Mouse (Mus musculus): ENCODE data around the gene Ptpn14.

Gene Ptpn14

DNA sequence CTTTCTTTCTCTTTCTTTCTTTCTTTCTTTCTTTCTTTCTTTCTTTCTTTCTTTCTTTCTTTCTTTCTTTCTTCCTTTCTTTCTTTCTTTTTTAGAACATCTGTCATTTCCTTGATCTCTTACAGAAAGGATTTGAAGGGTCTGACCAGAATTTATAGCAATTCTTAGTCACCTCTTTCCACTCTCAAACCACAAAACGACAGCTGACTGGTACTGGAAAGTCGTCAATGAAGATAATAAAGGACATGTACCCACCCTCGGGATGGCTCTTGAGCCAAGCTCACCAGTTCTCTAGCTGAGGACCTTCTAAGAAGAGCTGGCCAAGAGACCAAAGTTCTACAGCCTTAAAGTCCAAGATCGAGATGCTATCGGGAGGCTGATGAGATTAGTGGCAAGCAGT lies 9.5 kb upstream of the Ptpn14 start:
- DNase-seq: no peak

DNA sequence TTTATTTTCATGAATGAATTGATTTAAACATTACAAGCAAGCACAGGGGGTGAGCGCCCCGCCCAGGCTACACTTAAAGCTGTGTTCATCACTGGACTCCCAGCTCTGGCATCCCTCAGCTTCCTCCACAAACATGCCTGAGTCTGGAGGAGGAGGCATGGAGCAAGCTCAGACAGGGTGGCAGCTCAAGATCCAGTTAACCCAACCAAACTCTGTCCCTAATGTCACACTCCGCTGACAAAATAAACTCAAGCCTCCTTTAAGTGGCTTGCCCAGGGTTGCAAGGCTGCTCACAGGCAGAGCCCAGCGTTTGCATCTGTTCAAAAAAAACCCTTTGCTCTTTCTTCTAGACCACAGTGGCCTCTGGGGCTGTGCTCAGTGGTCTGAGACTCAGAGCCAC lies 1.9 kb upstream of the Ptpn14 start:
- DNase-seq: peak; percentile 45 to 62

DNA sequence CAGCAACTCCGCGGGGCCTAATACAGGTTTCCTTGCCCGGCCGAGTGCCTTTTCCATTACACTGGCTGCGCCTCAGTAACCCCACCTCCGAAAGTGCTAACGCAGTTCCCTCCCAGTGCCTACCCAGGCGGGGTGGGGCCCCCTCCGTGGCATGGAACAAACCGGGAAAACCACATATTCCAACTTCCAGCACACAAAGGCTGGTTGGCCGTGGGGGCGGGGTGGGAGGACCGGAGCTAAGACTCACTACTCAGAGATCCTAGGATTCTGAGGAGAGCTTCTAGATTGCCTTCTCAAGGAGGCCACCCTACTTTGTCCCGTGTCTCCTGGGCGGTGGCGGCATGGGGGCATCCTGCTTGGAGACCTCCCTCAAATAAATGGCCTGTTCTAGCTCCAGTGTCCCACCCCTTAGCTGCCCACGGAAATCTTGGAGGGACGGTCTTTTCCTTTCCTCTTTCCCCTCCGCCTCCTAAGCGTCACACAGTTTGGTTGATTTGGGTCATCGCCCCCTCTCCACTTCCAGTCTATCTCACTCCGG lies 653 bp upstream of the Ptpn14 start:
- DNase-seq: peak; percentile 90 to 94

DNA sequence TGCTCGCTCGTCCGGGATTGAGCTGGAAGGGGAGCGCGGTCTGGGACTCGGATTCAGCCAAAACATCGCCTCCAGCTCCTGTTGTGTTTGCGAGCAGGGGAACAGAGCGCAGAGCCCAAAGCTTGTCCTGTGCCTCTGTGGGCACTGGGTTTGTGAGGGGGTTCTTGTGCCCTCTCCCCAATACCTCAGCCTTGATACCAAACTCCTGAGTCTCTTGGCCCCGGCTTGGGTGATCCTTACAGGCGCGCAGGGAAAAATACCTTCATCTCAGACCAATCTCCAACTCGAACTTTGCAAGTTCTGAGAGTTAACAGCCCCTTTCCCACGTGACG lies 682 bp downstream of the Ptpn14 start:
- no peak for DNase-seq

DNA sequence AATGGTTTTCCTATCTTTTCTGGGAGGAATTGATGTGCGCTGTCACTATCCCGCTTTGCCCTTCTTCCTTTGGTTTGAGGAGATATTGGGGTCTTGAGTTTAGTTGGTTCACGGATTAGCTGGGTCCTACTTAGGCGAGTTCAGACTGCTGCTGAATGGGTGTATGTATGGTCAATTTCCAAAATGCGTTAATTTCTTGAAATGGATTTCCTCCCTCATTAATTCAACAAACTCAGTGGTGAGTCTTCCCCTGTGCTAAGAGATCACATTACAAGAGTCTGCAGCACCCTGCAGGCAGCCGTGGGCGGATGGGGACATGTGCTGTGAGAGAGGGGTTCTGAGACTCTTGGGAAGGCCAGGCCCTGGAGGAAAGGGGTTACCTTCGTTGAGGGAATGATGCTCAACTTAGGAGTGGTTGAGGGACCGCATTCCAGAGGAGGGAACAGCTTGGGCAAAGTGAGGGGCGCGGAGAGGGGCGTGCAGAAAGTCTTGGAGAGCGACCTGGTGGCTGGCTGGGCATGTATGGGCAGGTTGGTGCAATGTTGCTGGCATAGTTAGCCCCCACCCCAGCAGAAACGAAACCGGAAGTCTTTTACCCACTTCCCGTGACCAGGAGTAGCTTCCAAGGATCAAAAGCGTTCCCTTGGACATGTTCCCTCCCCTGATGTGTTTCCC lies 1.2 kb downstream of the Ptpn14 start:
- DNase-seq: peak in 1 of 2 experiments; percentile 39

DNA sequence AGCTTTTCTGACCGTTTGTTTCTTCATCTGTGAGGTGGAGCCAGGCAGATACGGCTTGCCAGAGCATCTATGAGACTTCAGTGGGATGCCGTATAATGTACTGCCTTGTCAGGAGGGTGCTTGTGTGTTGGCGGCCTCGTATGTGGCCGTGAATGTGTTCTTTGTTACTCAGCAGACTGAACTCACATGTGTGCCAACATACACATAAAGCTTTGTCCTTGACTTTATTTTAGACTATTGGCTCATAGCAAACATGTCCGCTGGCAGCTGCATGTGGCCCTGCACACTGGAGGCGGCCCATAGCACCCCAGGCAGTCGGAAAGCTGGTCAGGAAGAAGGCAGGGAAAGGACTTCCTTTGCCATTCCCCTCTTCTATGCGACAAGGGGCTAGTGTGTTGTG lies 3.6 kb downstream of the Ptpn14 start:
- DNase-seq: peak in 1 of 2 experiments; percentile 16

DNA sequence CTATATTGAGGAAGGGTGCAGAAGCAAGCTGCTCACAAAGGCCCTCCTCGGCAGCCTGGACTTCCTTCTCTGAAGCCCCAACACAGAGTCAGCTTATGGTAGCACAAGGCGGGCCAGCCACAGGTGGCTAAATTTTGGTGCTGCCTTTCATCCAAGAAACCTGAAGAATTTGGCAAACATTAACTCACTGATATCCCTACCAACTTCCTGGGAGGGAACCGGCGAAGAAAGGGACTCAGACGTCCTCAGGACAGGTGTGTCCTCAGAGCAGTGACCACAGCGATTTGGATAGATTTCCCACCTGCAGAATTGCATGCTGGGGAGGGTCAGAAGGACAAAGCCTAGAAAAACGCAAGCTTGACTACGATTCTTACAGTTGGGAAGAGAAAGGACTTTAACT lies 4.1 kb downstream of the Ptpn14 start:
- peak in 1 of 2 experiments; percentile 27 for DNase-seq

DNA sequence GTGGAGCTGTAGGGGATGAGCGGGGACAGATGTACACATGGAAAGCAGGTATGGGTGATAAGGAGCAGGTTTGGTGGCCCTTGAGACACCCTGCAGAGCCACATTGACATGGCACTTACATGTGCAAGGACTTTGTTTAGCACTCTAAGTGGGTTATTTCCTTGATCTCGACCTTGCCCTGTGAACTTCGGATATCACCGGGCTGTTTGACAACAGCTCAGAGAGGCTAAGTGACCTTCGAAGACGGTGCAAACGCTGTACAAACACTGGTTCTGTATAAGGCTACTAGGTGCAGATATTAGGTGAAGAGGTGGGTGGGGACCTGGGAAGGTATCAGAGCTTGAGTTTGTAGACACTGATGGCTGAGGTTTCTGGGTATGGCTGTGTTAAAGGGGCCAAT lies 12.0 kb downstream of the Ptpn14 start:
- no peak for DNase-seq

DNA sequence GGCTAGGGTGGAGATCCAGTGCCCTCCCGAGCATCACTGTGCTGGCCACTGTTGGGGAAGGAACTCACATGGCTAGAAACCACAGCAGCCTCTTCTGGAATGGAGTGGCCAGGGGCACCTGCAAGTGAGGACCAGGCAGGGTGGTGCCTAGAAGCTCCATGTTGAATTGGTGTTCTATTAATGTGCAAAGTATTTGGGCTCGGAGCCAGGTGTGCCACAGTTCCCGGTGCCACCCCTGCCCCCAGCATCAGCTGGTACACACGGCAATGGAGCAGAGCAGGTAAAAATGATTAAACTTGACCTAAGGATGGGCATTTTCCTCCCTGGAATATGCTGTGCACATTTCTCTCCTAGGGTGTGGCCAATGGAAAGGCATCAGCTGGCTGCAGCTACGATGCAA lies 14.0 kb downstream of the Ptpn14 start:
- DNase-seq: peak in 1 of 2 experiments; percentile 51

DNA sequence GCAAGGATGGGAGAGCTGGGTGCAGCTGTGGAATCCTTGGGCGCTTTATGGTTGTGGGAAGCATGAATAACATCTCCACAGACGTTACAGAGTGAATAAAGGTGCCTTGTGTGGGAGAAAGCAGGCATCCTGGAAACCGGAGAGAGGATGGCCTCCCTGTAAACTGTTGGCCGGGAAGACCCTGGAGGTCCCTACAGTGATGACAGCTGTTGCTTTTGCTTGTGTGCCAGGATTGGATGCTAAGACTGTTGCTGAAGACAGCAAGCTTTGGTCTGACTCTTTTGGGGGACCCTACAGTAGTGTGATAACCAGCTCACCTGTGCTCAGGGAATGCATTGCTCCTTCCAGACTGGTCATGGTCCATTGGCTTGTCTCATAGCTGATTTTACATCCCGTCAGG lies 15.1 kb downstream of the Ptpn14 start:
- DNase-seq: no peak

DNA sequence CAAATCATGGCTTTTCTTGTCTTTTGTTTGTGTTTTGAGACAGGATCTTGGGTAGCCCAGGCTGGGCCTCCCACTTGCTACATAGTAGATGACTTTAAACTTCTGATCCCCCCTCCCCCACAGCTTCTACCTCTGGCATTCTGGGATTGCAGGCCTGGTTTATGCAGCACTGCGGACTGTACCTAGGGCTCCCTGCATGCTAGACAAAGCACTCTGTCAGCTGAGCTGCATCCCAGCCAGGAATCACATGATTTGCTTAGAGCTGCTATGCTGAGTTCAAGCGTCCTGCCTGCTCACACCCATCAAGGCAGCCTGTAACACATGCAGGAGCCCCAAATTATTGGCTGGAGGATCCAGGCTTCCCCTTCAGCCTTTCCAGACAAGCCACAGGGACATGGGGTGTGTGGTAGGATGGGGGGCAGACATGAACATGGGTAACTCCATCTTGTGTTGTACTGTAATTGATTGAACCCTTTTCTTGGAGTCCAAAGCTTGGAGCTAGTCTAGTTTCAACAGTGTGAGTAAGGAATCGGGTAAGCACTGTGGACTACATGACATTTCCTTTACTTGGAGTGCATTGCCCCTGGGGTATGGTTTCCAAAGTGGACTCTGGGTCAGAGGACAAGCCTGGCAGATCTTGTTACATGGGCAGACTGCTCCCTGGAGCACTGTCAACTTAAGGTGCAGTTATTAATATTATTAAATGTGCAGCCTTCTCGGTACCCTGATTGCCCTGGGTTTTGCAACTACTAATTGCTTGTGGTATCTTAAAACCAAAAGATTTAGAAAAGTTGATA lies 17.0 kb downstream of the Ptpn14 start:
- no peak for DNase-seq

DNA sequence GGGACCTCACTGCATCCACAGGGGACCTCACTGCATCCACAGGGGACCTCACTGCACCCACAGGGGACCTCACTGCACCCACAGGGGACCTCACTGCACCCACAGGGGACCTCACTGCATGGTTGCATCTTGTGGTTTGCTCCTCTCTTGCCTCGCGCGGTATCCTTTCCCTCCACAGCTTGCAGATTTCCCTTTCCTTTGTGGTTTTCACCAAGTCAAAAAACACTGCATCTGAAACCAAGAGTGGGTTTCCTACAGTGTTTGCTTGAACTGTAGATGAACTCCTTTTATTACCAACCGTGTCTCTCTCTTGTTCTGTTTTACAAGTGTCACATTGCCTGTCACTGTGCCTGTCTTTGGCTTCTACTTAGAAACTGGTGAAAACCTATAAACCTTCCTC lies 18.5 kb downstream of the Ptpn14 start:
- DNase-seq: no peak

DNA sequence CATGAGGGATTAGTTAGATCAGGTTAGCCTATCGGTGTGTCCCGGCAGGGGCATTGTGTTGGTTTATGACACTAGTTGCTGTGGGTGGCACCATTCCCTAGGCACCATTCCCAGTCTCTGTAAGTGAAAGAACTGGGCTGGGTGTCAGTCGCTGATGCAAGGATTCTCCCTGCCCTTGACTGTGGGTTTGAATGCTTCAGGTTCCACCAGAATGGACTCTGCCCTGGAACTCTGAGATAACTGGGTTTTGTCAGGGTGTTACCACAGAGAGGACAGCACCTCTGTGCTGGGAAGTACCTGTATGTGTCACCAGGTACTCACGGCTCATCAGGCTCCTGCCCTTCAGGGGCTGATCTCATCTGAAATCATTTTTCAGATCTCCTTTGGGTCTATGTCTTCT lies 21.7 kb downstream of the Ptpn14 start:
- DNase-seq: no peak

DNA sequence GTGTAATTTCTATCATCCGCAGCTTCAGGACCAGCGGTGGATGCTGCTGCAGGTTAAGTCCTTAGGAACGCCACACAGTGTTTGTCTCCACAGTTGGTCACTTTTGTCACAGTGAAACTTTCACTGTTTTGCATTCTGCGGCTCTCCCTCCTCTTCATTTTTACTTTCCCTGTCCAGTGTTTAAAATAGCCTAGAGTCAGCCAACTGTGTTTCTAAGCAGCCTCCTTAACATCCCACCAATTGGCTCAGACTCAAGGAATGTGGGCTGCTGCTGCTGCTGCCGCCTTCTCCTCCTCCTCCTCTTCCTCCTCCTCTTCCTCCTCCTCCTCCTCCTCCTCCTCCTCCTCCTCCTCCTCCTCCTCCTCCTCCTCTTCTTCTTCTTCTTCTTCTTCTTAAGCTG lies 22.2 kb downstream of the Ptpn14 start:
- no peak for DNase-seq

DNA sequence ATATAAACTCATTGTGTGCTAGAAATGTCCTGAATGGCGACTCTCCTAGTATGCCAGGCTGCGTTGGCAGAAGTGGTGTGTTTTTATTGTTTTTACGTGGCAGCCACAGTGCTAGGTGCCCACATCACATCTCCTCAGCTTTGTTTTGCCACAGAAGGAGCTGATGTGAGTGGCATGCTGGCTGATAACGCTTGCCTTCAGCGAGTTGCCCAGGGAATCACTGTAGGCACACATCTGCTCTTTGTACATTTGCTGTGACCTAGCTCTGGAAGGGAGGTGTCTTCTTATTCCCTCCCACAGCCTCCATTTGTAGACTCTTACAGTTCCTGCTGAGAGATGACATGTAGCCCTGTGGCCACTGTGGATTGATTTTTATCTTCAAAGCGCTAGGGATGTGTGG lies 24.2 kb downstream of the Ptpn14 start:
- no peak for DNase-seq

DNA sequence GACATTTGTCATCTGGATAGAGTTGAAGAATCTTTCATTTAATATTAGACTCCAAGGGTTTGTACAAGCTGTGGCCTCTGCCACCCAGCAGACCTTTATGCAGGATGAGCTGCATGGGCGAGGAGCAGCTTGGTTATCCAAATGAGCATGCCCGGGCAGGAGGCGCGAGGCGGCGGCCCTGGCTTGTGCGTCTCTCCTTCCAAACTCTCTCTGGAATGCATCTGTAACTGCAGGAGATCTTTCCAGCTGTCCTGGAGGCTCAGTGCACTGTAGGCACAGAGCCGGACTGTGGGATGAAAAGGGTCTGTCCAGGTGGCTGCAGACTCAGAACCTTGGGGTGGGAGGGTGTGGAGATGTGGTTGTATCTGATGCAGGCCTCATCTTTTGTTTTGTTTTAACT lies 27.0 kb downstream of the Ptpn14 start:
- DNase-seq: no peak

DNA sequence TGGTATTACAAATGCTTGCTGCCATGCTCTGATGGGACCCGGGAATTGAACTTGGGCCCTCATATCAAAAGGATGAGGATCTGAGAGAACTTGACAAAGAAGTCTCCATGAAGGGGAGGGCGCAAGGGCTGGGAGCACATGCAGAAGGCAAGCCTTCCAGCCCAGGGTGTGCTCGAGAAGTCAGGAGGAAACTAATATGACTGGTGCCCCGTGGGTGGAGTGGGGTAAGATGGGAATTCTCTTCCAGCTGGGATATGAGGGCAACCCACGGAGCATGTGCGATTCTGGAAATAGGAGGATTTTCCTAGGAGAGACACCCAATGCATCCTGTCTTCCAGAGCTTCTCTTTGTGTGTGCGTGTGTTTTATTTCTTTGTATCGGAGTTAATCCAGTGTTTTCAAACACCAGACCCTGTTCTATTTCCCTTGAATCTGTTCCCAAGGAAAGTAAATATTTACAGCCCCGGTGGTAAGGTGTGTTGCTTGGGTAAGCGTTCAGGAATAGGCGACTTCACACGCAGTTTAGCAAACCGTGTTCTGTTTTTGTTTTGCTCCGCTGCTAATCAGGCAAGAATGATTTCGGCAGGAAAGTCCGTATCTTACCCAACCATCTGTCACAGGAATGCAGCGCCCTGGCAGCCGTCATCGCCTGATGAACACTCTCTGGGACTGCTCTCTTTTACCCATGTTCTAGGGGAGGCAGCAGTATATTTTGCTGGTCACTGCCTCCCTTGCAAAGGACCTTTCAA lies 28.4 kb downstream of the Ptpn14 start:
- DNase-seq: peak; percentile 51 to 70

DNA sequence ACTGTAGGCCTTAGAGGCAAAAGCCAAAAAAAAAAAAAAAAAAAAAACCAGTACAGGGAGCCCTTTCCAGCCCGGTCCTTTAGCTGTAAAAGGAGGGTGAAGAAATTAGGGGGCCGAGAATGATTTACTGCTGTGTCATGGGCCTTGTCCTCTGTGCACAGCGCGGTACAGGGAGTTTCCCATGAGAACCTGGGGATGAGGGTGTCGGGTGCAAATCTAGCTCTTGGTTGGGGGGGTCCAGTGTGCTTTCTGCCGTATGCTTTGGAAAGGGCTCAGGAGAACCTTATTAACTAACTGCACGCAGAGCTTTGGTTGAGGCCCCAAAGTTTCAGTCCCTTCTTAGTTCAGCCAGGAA lies 29.0 kb downstream of the Ptpn14 start:
- no peak for DNase-seq

DNA sequence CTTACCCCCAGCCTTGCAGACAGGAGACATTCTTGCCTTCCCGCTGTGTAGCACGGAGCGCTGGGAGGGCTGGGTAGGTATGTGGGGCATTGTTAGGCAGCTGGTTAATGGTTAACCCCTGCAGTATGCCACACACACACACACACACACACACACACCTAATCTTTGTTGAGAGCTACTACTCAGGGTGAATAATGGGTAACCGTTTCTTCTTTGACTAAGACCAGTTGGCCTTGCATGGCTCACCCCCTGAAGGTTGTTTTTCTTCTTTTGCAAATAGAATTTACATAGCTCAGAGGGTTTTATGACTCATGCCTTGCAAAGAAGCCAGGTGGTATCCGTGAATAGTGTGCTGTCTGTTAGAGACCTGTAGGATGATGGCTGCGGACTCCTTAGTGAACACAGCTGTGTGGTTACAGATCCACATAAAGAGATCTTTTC lies 33.5 kb downstream of the Ptpn14 start:
- DNase-seq: peak; percentile 75 to 83

DNA sequence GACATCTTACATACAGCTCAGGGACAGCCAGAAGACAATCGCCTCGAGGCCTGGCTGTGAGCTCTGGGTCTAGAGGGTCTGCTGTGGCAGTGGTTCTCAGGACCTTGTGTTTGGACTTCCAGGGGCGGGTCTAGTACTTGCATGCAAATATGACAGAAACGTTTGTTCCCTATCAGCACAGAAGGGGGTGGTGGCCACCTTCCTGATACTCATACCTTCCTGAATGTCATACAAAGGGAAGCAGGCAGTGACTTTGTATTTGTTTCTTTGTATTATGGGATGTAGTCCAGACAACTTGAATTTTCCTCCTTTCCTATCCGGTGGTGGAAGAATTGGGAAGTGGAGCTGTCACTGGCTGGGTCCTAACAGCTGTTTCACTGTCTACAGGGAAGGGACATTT lies 36.2 kb downstream of the Ptpn14 start:
- peak in 1 of 2 experiments; percentile 34 for DNase-seq

DNA sequence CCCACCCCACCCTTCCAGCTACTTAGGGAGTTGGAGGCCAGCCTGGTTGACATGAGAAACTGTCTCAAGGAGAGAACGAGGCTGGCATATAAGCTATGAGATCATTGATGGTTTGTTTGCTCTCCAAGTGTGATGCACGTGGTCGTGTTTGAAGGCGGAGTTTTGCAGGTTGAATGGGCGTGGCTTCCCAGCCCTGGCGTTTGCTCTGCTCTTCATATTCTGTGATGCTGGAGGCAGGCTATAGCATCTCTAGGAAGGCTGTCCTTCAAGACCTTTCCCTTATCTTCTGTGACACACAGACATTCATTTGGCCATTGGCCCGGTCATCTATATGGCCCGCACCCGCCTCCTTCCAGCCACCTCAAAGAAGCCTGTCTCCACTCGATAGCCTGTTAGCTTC lies 39.1 kb downstream of the Ptpn14 start:
- DNase-seq: peak in 1 of 2 experiments; percentile 17

DNA sequence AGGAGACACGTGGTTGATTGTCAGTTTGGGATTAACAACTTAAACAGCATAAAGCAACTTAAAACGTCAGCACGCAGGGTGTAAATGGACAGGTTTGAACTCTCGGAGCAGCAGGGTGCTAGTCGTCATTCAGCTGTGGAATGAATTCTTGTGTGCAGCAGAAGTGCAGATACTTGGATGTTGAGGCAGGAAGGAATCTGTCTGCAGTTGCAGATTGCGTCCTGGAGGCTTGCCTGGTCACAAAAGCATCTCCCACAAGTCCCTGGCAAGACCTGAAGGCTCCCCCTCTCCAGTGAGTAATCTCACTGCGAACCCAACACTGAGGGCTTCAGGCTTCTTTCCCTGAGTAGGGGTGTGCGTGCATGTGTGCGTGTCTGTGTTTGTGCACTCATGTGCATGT lies 39.8 kb downstream of the Ptpn14 start:
- DNase-seq: peak in 1 of 2 experiments; percentile 14

DNA sequence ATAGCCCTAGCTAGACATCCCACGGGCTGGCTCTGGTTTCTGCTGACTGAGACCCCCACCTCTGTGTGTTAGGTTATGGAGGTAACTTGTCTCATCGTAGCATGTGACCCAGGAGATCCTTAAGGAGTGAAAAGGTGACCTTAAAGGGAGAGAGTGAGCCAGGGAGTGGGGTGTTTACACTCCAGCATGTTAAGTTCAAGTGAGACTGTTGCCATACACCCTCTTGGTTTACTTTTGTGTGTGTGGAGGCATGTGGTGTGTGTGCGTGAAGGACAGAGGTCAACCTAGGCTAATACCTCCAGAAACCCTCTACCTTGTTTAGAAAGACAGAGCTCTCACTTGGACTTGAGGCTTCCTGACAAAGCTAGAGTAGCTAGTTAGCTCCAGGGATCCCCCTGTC lies 42.4 kb downstream of the Ptpn14 start:
- DNase-seq: no peak

DNA sequence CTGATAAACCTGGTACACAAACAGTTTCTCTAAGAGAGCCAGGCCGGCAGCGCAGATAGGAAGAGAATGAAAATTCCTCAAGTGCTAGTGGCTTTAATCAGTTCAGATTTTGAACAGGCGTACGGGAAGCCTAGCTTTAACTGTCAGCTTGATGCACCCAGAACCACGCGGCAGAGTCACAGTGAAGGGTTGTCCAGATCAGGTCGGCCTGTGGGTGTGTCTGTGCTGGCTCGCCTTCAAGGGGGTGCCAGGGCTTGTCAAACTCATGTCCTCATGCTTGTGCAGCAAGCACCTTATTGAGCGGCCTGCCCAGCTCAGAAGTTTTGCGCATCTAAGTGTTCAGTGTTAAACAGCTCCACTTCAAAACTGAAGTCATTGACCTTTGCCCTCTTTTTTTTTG lies 44.6 kb downstream of the Ptpn14 start:
- no peak for DNase-seq
